Mouse (Mus musculus) small intestine, adult 2 months (tissue): Measurements from ENCODE around the gene Nlrp10.

ENCODE experiments used
- CTCF ChIP-seq: fragments of 200-500 bp; IDR thresholded peaks from 2 replicates; pipeline ENCODE4 v1.5.1; 2012; ENCODE audit warnings: low read depth, mild to moderate bottlenecking, control low read depth, inconsistent platforms, low read length, moderate library complexity, mixed read lengths; ENCODE audit not compliant: insufficient replicate concordance, insufficient read length; ENCODE audit errors: extremely low read depth
- POLR2A ChIP-seq: fragments of 200-500 bp; IDR thresholded peaks from 2 replicates; pipeline ENCODE4 v1.6.1; 2012; ENCODE audit warnings: low read depth, mild to moderate bottlenecking, control low read depth, inconsistent platforms, low read length, moderate library complexity

DNA sequence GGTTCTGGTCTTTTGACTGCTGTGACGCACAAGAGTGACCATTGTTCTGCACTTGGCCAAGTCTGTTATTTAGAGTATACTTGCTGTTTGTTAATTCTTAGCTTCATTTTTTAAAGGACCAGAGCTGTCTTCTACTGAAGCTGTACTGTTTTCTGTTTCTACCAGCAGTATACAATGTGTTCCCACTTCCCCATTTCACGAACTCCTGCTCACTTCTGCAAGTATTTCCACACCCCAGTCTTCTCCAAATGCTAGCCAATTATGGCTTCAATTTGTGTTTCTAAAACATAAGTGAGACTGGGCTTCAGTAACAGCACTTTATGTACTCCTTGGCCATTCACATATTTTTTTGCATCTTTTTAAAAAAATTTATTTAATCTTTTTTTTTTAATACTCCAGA, 27.8 kb upstream of the Nlrp10 start:
- TF ChIP-seq CTCF: no peak
- no peak for TF ChIP-seq POLR2A
